Mouse (Mus musculus) lung, embryonic 14.5 days (tissue): ENCODE measurements around the gene Gpr63. TPM values are rescaled to one million over a fixed set of nuclear protein-coding genes. Genes with fewer than 3 reads are reported as not detected.
"Not testable (repeated sequence)": the region's sequence is repeated elsewhere in the genome, so short reads cannot be mapped to it uniquely, and the experiment has no call there.

Experiments
- ATAC-seq: fragments of 200-750 bp; cut with Nextera tagmentation; 2 replicates; pipeline ENCODE4 v1.8.0; 2017; ENCODE audit warnings: mild to moderate bottlenecking, moderate TSS enrichment, moderate library complexity; ENCODE audit not compliant: insufficient read depth
- DNase-seq: peaks from one replicate; pipeline ENCODE4 v3.0.0-alpha.2; 2015
- H3K27ac ChIP-seq: fragments of 300-500 bp; sonication (generic); 2 replicates; pipeline ENCODE4 v1.5.1; 2014; ENCODE audit warnings: low read depth, mild to moderate bottlenecking, moderate library complexity
- H3K27me3 ChIP-seq: fragments of 300-500 bp; sonication (generic); 2 replicates; pipeline ENCODE4 v1.6.1; 2014; ENCODE audit warnings: low read length, control low read depth; ENCODE audit not compliant: insufficient read depth
- H3K36me3 ChIP-seq: fragments of 300-500 bp; sonication (generic); 2 replicates; pipeline ENCODE4 v1.6.1; 2014; ENCODE audit warnings: control low read depth; ENCODE audit not compliant: insufficient read depth
- H3K4me1 ChIP-seq: fragments of 300-500 bp; sonication (generic); 2 replicates; pipeline ENCODE4 v1.6.1; 2014; ENCODE audit warnings: antibody characterized with exemption, control low read depth; ENCODE audit not compliant: insufficient read depth
- H3K4me2 ChIP-seq: fragments of 300-500 bp; sonication (generic); 2 replicates; pipeline ENCODE4 v1.6.1; 2014; ENCODE audit warnings: mild to moderate bottlenecking
- H3K4me3 ChIP-seq: fragments of 300-500 bp; sonication (generic); 2 replicates; pipeline ENCODE4 v1.5.1; 2014; ENCODE audit warnings: low read depth, low read length
- H3K9ac ChIP-seq: fragments of 300-500 bp; sonication (generic); 2 replicates; pipeline ENCODE4 v1.6.1; 2014
- H3K9me3 ChIP-seq: fragments of 300-500 bp; sonication (generic); 2 replicates; pipeline ENCODE4 v1.6.1; 2016; ENCODE audit warnings: low read depth, low read length, control low read depth
- CTCF ChIP-seq: IDR thresholded peaks from 2 replicates; pipeline ENCODE4 v1.5.1; 2016; ENCODE audit warnings: antibody characterized with exemption, low read depth
- WGBS: fragments of 180-500 bp; shearing (Covaris S2); extraction: QIAGEN DNeasy Blood & Tissue Kit; methylation state at CpG from one replicate; pipeline ENCODE4 v1.1.7; 2014; 5-methylcytosine and 5-hydroxymethylcytosine counted together
- polyA plus RNA-seq: library from polyadenylated mRNA; unstranded; fragments of >200 nt; fragmentation: Nextera tagmentation; extraction: Ambion mirVana; gene quantifications from 2 replicates; pipeline ENCODE4 v1.2.1, GENCODE M21; 2014

Gpr63 gene
- polyA plus RNA-seq, 1 experiment from 2014 or later = 2.4 TPM

DNA sequence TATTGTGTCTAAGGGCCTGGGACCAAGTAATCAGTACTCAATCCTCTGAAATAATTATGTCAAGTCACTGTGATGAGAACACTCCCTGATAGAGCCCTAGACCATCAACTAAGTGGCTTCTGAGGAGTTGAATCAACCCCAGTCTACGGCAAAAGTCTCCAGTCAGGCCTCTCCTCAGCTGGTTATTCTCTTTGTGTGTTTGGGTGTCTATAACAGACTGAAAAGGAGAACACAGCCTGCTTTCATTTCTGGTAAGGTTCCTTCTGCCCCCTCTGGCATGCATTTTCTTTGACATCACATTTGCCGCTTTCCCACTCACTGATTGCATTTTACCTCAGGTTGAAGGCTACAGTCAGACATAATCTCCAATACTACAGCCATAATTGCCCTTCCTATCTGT lies 62.0 kb downstream of the Gpr63 start:
- 93% methylated on average over 2 of the region's 2 CpGs for WGBS
- H3K9me3 ChIP-seq = no peaks in the 10 kb centered on the region
- ATAC-seq (no peak), DNase-seq (no peak)
- H3K9ac ChIP-seq = no peak overlapping the region
- H3K4me2 ChIP-seq = no peak overlapping the region
- no peak overlapping the region for H3K4me3 ChIP-seq
- no peaks in the 10 kb centered on the region for H3K36me3 ChIP-seq
- no peak for TF ChIP-seq CTCF
- H3K4me1 ChIP-seq = no peaks in the 10 kb centered on the region
- H3K27ac ChIP-seq = no peak overlapping the region
- no peaks in the 10 kb centered on the region for H3K27me3 ChIP-seq

DNA sequence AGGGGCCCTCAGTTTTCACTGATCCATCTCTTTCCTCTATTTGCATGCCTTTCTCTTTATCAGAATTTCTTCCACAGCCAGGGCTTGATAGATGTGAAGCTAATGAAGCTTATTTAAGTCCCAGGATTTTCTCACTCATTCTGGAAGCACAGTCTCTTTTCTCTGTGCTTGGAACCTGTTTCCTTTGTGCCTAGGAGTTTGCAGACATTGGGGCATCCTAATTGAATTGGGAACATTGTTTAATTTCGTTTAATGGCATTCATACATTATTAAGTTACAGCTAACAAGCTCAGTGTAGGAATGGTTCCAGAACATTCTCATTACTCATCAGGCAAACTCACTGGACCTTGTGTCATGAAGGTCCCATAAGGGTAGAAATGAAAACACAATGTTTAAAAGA lies 62.5 kb downstream of the Gpr63 start:
- H3K9me3 ChIP-seq = no peaks in the 10 kb centered on the region
- H3K27me3 ChIP-seq = no peaks in the 10 kb centered on the region
- H3K36me3 ChIP-seq = no peaks in the 10 kb centered on the region
- no peak overlapping the region for H3K4me2 ChIP-seq
- no peak overlapping the region for H3K9ac ChIP-seq
- H3K27ac ChIP-seq = no peak overlapping the region
- H3K4me1 ChIP-seq = no peaks in the 10 kb centered on the region
- no peak overlapping the region for H3K4me3 ChIP-seq
- ATAC-seq = no peak
- WGBS = 75% methylated on average over 1 of the region's 1 CpGs
- DNase-seq = no peak
- TF ChIP-seq CTCF = no peak

DNA sequence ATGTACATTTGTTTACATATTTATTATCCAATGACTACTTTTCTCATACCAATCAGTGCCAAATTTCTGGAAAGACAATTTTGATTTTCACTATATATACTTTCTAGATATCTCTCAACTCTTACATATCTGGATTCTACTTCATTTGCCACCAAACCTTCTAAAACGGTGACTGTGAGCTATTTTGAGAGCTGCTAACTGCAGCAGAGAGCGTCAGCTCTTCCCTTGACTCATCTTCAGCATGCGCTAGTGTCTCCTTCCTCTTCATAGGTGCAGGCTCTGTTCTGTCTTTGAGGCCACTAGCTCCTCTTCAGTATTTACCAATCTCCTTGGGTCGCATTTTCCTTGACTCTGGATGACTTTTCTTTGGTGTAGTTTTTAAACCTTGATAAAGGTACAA lies 63.7 kb downstream of the Gpr63 start:
- H3K9ac ChIP-seq = no peak overlapping the region
- DNase-seq (no peak), ATAC-seq (no peak)
- no peaks in the 10 kb centered on the region for H3K9me3 ChIP-seq
- no peak for TF ChIP-seq CTCF
- H3K27me3 ChIP-seq = no peaks in the 10 kb centered on the region
- H3K4me3 ChIP-seq = no peak overlapping the region
- no peaks in the 10 kb centered on the region for H3K4me1 ChIP-seq
- no peaks in the 10 kb centered on the region for H3K36me3 ChIP-seq
- no peak overlapping the region for H3K27ac ChIP-seq
- 80% methylated on average over 4 of the region's 4 CpGs for WGBS
- no peak overlapping the region for H3K4me2 ChIP-seq

DNA sequence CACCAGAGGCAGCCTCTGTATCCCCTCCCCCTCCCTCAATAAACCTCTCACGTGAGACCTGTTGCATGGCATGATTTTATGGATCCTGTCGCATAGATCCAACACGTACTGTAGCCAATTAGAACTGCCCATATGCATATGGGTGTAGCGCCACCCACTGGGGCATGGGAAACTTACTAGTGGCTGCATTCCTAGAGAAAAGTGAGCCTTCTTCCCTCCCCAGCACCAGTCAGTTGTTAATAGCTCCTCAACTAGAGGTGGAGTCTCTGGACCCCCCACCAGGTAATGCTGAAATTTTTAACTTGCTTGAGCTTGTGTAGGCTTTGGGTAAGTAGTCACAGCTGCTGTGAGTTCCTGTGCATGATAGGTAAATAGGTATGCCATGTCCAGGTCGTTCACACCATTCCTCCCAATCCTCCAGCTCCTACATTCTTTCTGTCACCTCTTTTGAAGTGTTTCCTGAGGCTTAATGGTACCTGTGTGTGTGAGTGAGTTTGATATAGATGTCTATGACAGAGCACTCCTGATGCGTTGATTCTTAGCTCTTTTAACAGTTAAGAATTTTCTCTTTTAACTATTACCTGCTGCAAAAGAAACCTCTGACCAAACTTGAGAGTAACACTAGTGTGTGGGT lies 69.1 kb downstream of the Gpr63 start:
- DNase-seq (peak; percentile 36), ATAC-seq (peak; percentile 68)
- WGBS = 21% methylated on average over 6 of the region's 6 CpGs

DNA sequence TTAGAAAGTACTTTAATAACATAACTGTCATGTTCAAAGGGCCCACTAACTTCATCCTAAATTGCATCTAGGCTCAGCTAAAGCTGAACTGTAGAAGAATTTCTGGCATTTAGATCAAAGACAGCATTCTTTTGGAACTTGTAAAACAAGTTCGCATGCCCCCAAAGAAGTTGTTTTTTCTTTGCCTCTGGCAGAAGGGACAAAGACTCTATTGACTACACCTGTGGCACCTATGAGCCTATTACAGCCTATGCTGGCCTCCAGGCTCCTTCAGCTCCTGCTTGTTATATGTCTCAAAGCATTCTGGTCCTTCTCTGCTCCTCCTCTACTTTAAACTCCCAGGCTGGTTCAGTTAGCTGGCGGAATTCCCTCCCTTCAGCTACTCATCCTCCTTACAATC lies 69.6 kb downstream of the Gpr63 start:
- H3K4me3 ChIP-seq = no peak overlapping the region
- WGBS = 53% methylated on average over 2 of the region's 2 CpGs
- peak overlapping the region; percentile 70 for H3K27ac ChIP-seq
- no peaks in the 10 kb centered on the region for H3K4me1 ChIP-seq
- no peak for TF ChIP-seq CTCF
- H3K36me3 ChIP-seq = no peaks in the 10 kb centered on the region
- H3K27me3 ChIP-seq = no peaks in the 10 kb centered on the region
- ATAC-seq (peak; percentile 93), DNase-seq (peak; percentile 63)
- peak overlapping the region; percentile 28; the same call in 1 of the 2 replicates for H3K4me2 ChIP-seq
- no peak overlapping the region for H3K9ac ChIP-seq
- H3K9me3 ChIP-seq = no peaks in the 10 kb centered on the region

More for the DNA sequence above, 69.1 kb downstream of the Gpr63 start:
- Histone ChIP-seq H3K36me3 (no peaks in the 10 kb centered on the region), H3K27ac (peak overlapping the region; percentile 70; the same call in 1 of the 2 replicates), H3K4me2 (no peak overlapping the region), H3K9me3 (no peaks in the 10 kb centered on the region), H3K27me3 (no peaks in the 10 kb centered on the region), H3K4me1 (no peaks in the 10 kb centered on the region), H3K4me3 (no peak overlapping the region), H3K9ac (no peak overlapping the region)
- peak; percentile 49; the same call in 1 of the 2 replicates for TF ChIP-seq CTCF

DNA sequence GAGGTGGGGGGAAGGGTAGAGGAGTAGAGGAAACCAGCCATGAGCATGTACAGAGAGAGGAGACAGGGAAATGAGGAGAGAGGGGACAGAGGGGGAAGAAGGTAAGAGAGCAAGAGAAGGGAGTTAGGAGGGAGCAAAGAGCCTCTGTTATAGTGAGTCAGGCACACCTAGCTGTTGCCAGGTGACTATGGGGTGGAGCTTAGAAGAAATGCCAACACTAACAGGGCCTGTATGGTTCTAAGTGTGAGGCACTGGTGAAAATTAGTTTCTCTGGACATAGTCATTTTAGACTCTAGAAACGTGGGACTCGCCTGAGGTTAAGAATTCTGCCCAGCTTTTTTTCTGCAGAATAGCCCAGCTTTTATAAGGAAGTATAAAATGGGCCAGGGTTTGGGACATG lies 71.1 kb downstream of the Gpr63 start:
- no peak overlapping the region for H3K4me2 ChIP-seq
- DNase-seq (no peak), ATAC-seq (no peak)
- no peaks in the 10 kb centered on the region; the same call in 1 of the 2 replicates for H3K9me3 ChIP-seq
- no peaks in the 10 kb centered on the region for H3K4me1 ChIP-seq
- no peak for TF ChIP-seq CTCF
- H3K9ac ChIP-seq = no peak overlapping the region
- no peak overlapping the region for H3K27ac ChIP-seq
- H3K4me3 ChIP-seq = no peak overlapping the region
- H3K36me3 ChIP-seq = no peaks in the 10 kb centered on the region
- 53% methylated on average over 2 of the region's 2 CpGs for WGBS
- H3K27me3 ChIP-seq = no peaks in the 10 kb centered on the region

DNA sequence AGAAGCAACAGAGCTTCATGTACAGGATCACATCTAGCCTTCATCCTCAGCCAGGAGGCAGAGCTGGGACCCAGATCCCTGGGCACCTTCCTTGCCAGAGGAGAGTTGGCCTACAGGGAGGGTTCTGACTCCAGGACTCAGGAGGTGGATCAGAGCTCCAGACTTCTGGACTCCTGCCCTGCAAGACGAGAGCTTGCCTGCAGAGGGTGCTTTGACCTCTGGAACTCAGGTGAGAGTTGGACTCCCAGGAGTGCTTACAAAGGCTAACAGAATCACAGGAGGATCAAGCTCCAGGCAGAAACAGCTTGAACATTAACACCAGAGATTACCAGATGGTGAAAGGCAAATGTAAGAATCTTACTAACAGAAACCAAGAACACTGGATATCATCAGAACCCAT lies 89.3 kb downstream of the Gpr63 start:
- WGBS = 47% methylated on average over 1 of the region's 1 CpGs
- H3K4me3 ChIP-seq = not testable (repeated sequence)

More for the DNA sequence above, 89.3 kb downstream of the Gpr63 start:
- H3K4me1 ChIP-seq, H3K27ac ChIP-seq, H3K9ac ChIP-seq, H3K4me2 ChIP-seq, ATAC-seq, DNase-seq, H3K9me3 ChIP-seq, H3K36me3 ChIP-seq, H3K27me3 ChIP-seq: not testable (repeated sequence)

Other genes starting within 250 kb of the Gpr63 start
- 1.2 and 1.3 TPM in 2 replicates for gene Klhl32, start 115.3 kb upstream of the Gpr63 start, polyA plus RNA-seq
- 51.7 and 54.0 TPM in 2 replicates for gene Ndufaf4, start 68.3 kb upstream of the Gpr63 start, polyA plus RNA-seq